Mouse (Mus musculus): ENCODE results near the gene Ubqln1.

GRCm38 (mm10) chr13:58168119-58168518 is 47.3 kb downstream of the Ubqln1 start:
- no peak for TF ChIP-seq POLR2A (IDR thresholded peaks at IDR 0.05; ENCODE audit: low read depth, low read length)
- no peak for TF ChIP-seq CTCF (IDR thresholded peaks at IDR 0.05; ENCODE audit: extremely low read depth, insufficient read depth, insufficient read length, insufficient replicate concordance)
